Mouse (Mus musculus): ENCODE data around the gene Il1rl1. TPM values are rescaled to one million over a fixed set of nuclear protein-coding genes. Genes with fewer than 3 reads are reported as not detected.

Il1rl1 gene
- total and polyA plus RNA-seq, 3 experiments: 10.2 to 231 (median 196) TPM

- DNase-seq (ENCODE audit: low spot score) (no peak), ATAC-seq (ENCODE audit: extremely low read depth, insufficient number of reproducible peaks, low FRiP score, poor library complexity, severe bottlenecking) (no peak)
- Histone ChIP-seq H3K27me3 (ENCODE audit: insufficient read depth, low read length) (no peaks in the 10 kb centered on the region), H3K4me3 (ENCODE audit: low read depth, low read length) (no peak overlapping the region), H3K4me1 (ENCODE audit: insufficient read depth, low read depth, low read length) (peaks cover 49% of the 10 kb centered on the region), H3K36me3 (replicated peaks) (no peaks in the 10 kb centered on the region), H3K9me3 (replicated peaks) (no peaks in the 10 kb centered on the region)
- TF ChIP-seq POLR2AphosphoS5 (IDR thresholded peaks at IDR 0.05; ENCODE audit: insufficient replicate concordance, low read depth, low read length): no peak
- TF ChIP-seq TAL1 (conservative IDR thresholded peaks at IDR 0.05; ENCODE audit: low read depth, low read length): no peak
- no peak for TF ChIP-seq CTCF (IDR thresholded peaks at IDR 0.05; ENCODE audit: low read depth, low read length)
- no peak for TF ChIP-seq GATA2 (IDR thresholded peaks at IDR 0.05; ENCODE audit: borderline replicate concordance, low read depth, low read length)
- no peak for TF ChIP-seq GATA1 (IDR thresholded peaks at IDR 0.05; ENCODE audit: borderline replicate concordance, low read length)
Measured at GRCm38 (mm10) chr1:40414276-40414675, 15.1 kb upstream of the Il1rl1 start.

DNA sequence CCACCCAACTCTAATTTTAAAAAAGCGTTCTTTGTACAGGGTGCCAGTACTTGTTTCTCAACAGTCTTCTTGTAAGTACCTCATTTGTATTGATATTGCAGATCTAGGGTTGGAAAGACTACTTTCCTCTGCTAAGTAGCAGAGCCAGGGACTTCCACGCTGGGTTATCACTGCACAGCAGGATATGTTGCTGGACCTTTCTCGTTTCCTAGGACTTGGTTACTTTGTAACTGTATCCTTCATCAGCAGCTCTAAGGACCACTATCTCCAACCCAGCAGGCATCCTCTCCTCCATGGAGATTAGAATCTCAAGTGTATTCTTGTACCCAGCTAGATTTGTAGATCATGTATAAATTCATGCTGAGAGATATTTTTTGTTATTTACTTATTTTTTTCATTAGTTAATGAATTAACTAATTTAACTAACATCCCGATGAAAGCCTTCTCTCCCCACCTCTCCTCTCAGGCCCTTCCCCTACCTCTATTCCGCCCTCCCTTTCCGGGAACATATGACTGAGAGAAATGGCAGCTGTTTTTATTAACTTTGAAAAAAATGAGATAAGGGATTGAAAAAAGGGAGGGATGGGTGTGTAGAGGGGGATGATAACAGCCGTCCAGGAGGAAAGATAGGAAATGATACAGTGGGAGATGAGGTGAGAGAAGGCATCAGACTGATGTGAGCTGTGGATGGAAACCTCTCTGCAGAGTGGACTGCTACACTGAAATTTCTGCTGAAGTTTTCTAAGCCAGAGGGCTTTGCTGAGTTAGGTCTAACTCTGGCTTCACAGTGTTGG, 14.3 kb upstream of the Il1rl1 start:
- ATAC-seq (ENCODE audit: extremely low read depth, insufficient number of reproducible peaks, low FRiP score, poor library complexity, severe bottlenecking): peak; percentile 32
- Histone ChIP-seq H3K36me3 (replicated peaks) (no peaks in the 10 kb centered on the region), H3K4me3 (ENCODE audit: low read depth, low read length) (no peak overlapping the region; the same call in 1 of the 2 replicates), H3K9me3 (replicated peaks) (no peaks in the 10 kb centered on the region), H3K27me3 (ENCODE audit: insufficient read depth, low read length) (no peaks in the 10 kb centered on the region), H3K4me1 (ENCODE audit: insufficient read depth, low read depth, low read length) (peaks cover 56% of the 10 kb centered on the region)
- DNase-seq (ENCODE audit: low spot score): no peak
- TF ChIP-seq POLR2AphosphoS5 (IDR thresholded peaks at IDR 0.05; ENCODE audit: insufficient replicate concordance, low read depth, low read length) (no peak), GATA1 (IDR thresholded peaks at IDR 0.05; ENCODE audit: borderline replicate concordance, low read length) (no peak), GATA2 (IDR thresholded peaks at IDR 0.05; ENCODE audit: borderline replicate concordance, low read depth, low read length) (no peak), CTCF (IDR thresholded peaks at IDR 0.05; ENCODE audit: low read depth, low read length) (no peak), TAL1 (conservative IDR thresholded peaks at IDR 0.05; ENCODE audit: low read depth, low read length) (no peak; the same call in 1 of the 2 replicates)

GRCm38 (mm10) chr1:40417034-40417433, 12.3 kb upstream of the Il1rl1 start:
- H3K36me3 ChIP-seq (replicated peaks): no peaks in the 10 kb centered on the region
- no peaks in the 10 kb centered on the region for H3K9me3 ChIP-seq (replicated peaks)
- peaks cover 72% of the 10 kb centered on the region for H3K4me1 ChIP-seq (ENCODE audit: insufficient read depth, low read depth, low read length)
- DNase-seq (ENCODE audit: low spot score) (no peak), ATAC-seq (ENCODE audit: extremely low read depth, insufficient number of reproducible peaks, low FRiP score, poor library complexity, severe bottlenecking) (no peak)
- TF ChIP-seq GATA2 (IDR thresholded peaks at IDR 0.05; ENCODE audit: borderline replicate concordance, low read depth, low read length): no peak
- no peak for TF ChIP-seq POLR2AphosphoS5 (IDR thresholded peaks at IDR 0.05; ENCODE audit: insufficient replicate concordance, low read depth, low read length)
- no peak for TF ChIP-seq TAL1 (conservative IDR thresholded peaks at IDR 0.05; ENCODE audit: low read depth, low read length)
- no peak for TF ChIP-seq CTCF (IDR thresholded peaks at IDR 0.05; ENCODE audit: low read depth, low read length)
- no peak for TF ChIP-seq GATA1 (IDR thresholded peaks at IDR 0.05; ENCODE audit: borderline replicate concordance, low read length)
- H3K27me3 ChIP-seq (ENCODE audit: insufficient read depth, low read length): no peaks in the 10 kb centered on the region
- no peak overlapping the region for H3K4me3 ChIP-seq (ENCODE audit: low read depth, low read length)

DNA sequence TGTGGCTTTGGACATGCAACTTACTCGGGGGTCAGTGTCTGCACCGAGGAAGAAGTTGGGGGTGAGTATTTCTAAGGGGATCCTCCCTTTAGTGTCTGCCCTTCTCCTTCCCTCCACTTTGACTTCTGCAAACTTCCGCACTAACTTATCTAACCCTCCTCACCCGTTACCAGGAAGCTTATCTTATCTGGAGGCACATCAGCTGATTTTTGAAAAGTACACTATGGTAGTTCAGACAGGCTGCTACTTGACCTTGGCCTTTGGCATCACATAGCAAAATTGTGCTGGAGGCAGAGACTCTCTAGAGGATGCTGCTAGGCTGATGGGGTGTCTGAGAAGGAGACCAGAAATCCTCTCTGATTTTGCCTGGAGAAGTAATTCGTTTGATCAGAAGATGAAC, 10.9 kb upstream of the Il1rl1 start:
- Histone ChIP-seq H3K27me3 (ENCODE audit: insufficient read depth, low read length) (no peaks in the 10 kb centered on the region), H3K36me3 (replicated peaks) (no peaks in the 10 kb centered on the region), H3K9me3 (replicated peaks) (no peaks in the 10 kb centered on the region), H3K4me3 (ENCODE audit: low read depth, low read length) (peak overlapping the region; percentile 20; the same call in 1 of the 2 replicates), H3K4me1 (ENCODE audit: insufficient read depth, low read depth, low read length) (peaks cover 72% of the 10 kb centered on the region)
- peak; percentile 57 for DNase-seq (ENCODE audit: low spot score)
- ATAC-seq (ENCODE audit: extremely low read depth, insufficient number of reproducible peaks, low FRiP score, poor library complexity, severe bottlenecking): peak; percentile 82
- TF ChIP-seq POLR2AphosphoS5 (IDR thresholded peaks at IDR 0.05; ENCODE audit: insufficient replicate concordance, low read depth, low read length) (no peak), CTCF (IDR thresholded peaks at IDR 0.05; ENCODE audit: low read depth, low read length) (no peak), GATA2 (IDR thresholded peaks at IDR 0.05; ENCODE audit: borderline replicate concordance, low read depth, low read length) (peak; percentile 68; the same call in 1 of the 2 replicates), TAL1 (conservative IDR thresholded peaks at IDR 0.05; ENCODE audit: low read depth, low read length) (peak; percentile 87), GATA1 (IDR thresholded peaks at IDR 0.05; ENCODE audit: borderline replicate concordance, low read length) (no peak)

DNA sequence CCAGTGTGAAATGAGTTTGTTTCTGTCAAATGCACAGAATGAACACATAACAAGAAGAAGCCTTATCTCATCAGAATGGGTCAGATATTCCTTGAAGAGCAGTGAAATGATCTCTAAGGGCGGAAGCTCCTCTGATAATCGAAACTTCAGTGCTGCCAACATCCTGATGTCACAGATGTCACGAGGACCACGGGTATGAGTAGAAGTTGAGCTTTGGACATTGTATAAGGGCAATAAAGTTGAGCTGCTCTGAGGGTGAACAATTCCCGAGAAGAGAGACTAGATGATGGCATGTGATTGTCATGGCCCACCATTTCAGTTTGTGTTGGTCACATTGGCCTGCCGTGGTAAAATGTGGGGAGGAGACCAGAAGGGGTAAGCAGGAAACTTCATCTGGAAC, 5.5 kb upstream of the Il1rl1 start:
- peaks cover 71% of the 10 kb centered on the region for H3K4me1 ChIP-seq (ENCODE audit: insufficient read depth, low read depth, low read length)

DNA sequence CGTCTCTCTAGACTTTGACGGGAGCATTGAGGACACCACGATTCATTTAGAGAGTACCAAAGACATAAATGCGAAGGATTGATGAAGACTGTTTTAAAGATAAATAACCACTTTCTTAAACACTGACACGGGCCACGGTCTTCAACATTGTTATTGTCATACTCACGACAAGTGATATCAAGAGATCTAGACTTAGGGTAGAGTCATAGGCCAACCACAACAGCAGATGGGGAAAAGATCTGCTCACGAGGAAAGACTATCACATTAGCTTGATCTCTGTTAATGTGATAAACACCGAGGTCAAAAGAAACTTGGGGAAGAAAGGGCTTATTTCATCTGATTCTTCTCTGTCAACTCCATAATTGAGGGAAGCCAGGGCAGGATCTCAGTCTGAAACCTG, 2.1 kb upstream of the Il1rl1 start:
- no peaks in the 10 kb centered on the region for H3K27me3 ChIP-seq (ENCODE audit: insufficient read depth, low read length)
- DNase-seq (ENCODE audit: low spot score): no peak
- no peaks in the 10 kb centered on the region for H3K9me3 ChIP-seq (replicated peaks)
- H3K4me3 ChIP-seq (ENCODE audit: low read depth, low read length): no peak overlapping the region; the same call in 1 of the 2 replicates
- peak; percentile 30 for ATAC-seq (ENCODE audit: extremely low read depth, insufficient number of reproducible peaks, low FRiP score, poor library complexity, severe bottlenecking)
- peaks cover 76% of the 10 kb centered on the region for H3K4me1 ChIP-seq (ENCODE audit: insufficient read depth, low read depth, low read length)
- no peak for TF ChIP-seq POLR2AphosphoS5 (IDR thresholded peaks at IDR 0.05; ENCODE audit: insufficient replicate concordance, low read depth, low read length)
- no peak for TF ChIP-seq TAL1 (conservative IDR thresholded peaks at IDR 0.05; ENCODE audit: low read depth, low read length)
- TF ChIP-seq GATA1 (IDR thresholded peaks at IDR 0.05; ENCODE audit: borderline replicate concordance, low read length): no peak
- no peak for TF ChIP-seq CTCF (IDR thresholded peaks at IDR 0.05; ENCODE audit: low read depth, low read length)
- no peak for TF ChIP-seq GATA2 (IDR thresholded peaks at IDR 0.05; ENCODE audit: borderline replicate concordance, low read depth, low read length)
- H3K36me3 ChIP-seq (replicated peaks): peaks cover 3% of the 10 kb centered on the region

More for the DNA sequence above, 5.5 kb upstream of the Il1rl1 start:
- ATAC-seq (ENCODE audit: extremely low read depth, insufficient number of reproducible peaks, low FRiP score, poor library complexity, severe bottlenecking) (no peak), DNase-seq (ENCODE audit: low spot score) (no peak)
- Histone ChIP-seq H3K36me3 (replicated peaks) (no peaks in the 10 kb centered on the region), H3K4me3 (ENCODE audit: low read depth, low read length) (no peak overlapping the region; the same call in 1 of the 2 replicates), H3K27me3 (ENCODE audit: insufficient read depth, low read length) (no peaks in the 10 kb centered on the region), H3K9me3 (replicated peaks) (no peaks in the 10 kb centered on the region)
- TF ChIP-seq GATA2 (IDR thresholded peaks at IDR 0.05; ENCODE audit: borderline replicate concordance, low read depth, low read length): no peak
- no peak for TF ChIP-seq TAL1 (conservative IDR thresholded peaks at IDR 0.05; ENCODE audit: low read depth, low read length)
- no peak for TF ChIP-seq GATA1 (IDR thresholded peaks at IDR 0.05; ENCODE audit: borderline replicate concordance, low read length)
- no peak for TF ChIP-seq POLR2AphosphoS5 (IDR thresholded peaks at IDR 0.05; ENCODE audit: insufficient replicate concordance, low read depth, low read length)
- no peak for TF ChIP-seq CTCF (IDR thresholded peaks at IDR 0.05; ENCODE audit: low read depth, low read length)
